Mouse (Mus musculus): ENCODE results near the gene Lect2.

Gene Lect2

DNA sequence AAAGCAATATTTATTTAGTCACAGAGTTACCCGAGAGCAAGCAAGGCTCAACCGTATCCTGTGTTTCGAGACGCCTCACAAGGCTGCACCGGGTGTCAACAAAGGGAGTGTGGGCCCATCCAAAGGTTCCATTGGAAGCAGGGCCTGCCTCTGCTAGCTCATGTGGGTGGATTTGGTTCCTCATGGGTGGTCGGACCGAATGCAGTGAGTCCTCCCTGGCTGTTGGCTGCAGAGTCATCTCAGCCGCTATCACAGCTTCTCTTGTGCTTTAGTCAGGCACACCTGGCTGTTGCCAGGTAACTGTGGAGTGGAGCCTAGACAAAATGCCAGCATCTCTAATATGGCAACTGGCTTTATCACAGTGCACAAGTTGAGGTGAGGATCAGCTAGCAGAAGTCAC is 47.7 kb downstream of the Lect2 start:
- DNase-seq: no peak

DNA sequence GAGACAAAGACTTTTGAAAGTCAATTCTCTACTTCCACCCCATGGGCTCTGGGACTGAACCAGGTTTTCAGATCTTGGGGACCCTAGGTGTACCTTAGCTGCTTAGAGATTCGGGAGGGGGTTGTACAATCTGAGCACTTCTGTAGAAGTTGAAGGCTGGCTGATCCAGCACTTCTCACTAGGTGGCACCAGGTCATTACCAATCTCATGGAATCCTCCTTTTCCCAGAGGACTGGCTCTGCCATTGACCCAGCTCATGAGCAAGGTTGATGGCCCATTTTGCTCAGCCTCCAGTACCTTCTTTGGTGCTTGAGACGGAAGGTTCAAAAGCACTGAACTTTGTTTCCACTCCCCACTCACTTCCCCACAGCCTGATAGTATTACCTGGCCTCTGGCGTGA is 48.2 kb downstream of the Lect2 start:
- DNase-seq: no peak

DNA sequence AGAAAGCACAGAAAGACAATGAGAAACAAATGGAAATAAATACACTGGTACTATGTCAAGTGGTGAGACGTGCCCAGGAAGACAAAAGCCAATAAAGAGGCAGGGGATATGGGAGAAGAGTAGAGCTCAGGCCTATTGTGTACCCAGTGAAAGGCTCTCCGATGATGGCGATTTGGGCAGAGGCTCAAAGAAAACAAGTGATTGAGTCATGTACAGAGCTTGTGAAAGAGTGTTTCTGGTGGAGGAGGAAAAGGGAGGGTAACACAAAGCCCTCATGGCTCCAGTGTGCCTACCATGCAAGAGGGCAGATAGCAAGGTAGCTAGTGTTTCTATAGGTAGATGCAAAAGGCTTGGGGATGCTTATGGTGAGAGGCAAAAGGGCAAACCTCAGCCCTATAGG is 53.9 kb downstream of the Lect2 start:
- DNase-seq: no peak
